Mouse (Mus musculus): Measurements from ENCODE around the gene C1qb.

C1qb gene

GRCm38 (mm10) chr4:136886101-136886500, at the start of gene C1qb:
TSS of gene C1qb (minus strand) at chr4:136886187.
- no peak for DNase-seq (ENCODE audit: low spot score)

- no peak for DNase-seq (ENCODE audit: low spot score)
Measured at GRCm38 (mm10) chr4:136934746-136935613, 49.0 kb upstream of the C1qb start.

- DNase-seq (ENCODE audit: low spot score), result no peak
Measured at GRCm38 (mm10) chr4:136930474-136930873, 44.5 kb upstream of the C1qb start.

DNA sequence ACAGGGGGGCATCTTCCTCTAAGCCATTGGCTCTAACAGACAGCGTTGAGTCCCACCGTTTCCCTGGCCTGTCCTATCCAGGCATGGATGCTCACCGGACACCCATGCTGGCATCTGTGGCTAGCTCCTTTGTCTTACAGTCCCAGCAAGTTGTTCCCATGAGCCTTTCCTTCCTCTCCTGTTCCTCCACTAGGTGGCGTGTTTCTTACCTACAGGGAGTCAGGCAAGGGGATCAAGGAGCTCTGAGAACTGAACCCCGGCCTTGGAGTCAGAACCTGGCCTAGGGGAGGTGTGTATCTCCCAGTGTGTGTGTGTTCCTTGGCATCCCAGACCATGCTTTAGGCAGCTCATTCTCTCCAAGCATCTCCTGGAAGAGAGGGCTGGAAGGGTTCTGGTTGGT, 42.9 kb upstream of the C1qb start:
- DNase-seq (ENCODE audit: low spot score), result no peak

- DNase-seq (ENCODE audit: low spot score), result no peak
Measured at GRCm38 (mm10) chr4:136925804-136926203, 39.8 kb upstream of the C1qb start.

DNA sequence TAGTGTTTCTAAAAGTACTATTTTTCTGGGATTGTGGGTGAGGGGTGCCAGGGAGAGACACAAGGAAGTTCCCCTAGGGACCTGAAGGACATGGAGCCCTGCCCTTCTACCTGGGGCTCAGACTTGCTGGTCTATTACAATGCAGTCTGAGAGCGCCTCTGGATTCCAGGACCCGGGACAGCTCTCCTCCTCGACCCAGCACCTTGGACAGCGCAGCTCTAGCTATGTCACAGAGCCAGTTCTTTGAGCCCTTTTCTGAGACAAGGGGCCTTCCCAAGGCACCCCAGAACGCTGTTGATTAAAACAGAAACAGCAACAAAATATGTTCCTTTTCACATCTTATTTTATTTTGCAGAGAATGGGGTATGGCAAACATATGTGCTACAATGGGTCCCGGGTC, 38.5 kb upstream of the C1qb start:
- DNase-seq (ENCODE audit: low spot score), result no peak

GRCm38 (mm10) chr4:136919526-136919925, 33.5 kb upstream of the C1qb start:
- DNase-seq (ENCODE audit: low spot score), result no peak

- no peak for DNase-seq (ENCODE audit: low spot score)
Measured at GRCm38 (mm10) chr4:136918834-136919233, 32.8 kb upstream of the C1qb start.

- no peak for DNase-seq (ENCODE audit: low spot score)
Measured at GRCm38 (mm10) chr4:136917165-136917524, 31.2 kb upstream of the C1qb start.

DNA sequence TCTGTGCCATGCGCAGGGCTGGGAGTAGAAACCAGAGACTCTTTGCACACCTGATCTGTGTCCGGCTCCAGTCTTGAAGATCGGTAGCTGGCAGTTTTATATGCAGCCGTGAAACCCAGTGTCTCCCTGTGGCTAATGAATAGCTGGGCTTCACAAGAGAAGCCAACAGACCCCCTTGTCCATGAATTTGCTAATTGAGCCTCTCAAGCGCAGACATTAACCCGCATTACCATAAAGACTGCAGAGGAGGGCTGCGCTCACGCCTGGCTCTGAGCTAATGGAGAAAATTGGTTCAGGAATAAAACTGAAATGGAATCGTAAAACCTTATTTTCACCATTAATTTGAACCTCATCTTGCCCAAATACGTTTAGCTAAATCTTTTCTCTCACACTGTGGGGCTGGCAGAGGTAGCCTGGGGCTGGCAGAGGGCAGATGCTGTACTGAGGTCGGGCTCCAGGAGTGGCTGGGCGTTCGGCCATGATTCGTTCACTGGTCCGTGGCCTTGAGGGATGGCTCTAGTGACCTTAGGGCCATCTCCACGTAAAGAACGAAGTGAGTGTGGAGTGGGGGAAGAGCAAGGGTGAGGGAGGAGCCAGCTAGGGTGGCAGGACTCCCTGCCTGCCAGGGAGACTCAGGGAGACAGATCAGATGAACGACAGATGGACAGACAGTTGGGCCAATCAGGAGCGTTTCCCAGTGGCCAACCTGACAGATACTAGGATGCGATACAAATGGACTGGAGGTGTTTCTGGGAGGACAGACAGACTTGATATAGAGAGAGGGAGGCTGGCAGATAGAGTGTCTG, 30.6 kb upstream of the C1qb start:
- no peak for DNase-seq (ENCODE audit: low spot score)

- no peak for DNase-seq (ENCODE audit: low spot score)
Measured at GRCm38 (mm10) chr4:136912841-136913240, 26.9 kb upstream of the C1qb start.

GRCm38 (mm10) chr4:136911804-136912203, 25.8 kb upstream of the C1qb start:
- DNase-seq (ENCODE audit: low spot score), result no peak

GRCm38 (mm10) chr4:136911211-136911646, 25.2 kb upstream of the C1qb start:
- DNase-seq (ENCODE audit: low spot score), result no peak

DNA sequence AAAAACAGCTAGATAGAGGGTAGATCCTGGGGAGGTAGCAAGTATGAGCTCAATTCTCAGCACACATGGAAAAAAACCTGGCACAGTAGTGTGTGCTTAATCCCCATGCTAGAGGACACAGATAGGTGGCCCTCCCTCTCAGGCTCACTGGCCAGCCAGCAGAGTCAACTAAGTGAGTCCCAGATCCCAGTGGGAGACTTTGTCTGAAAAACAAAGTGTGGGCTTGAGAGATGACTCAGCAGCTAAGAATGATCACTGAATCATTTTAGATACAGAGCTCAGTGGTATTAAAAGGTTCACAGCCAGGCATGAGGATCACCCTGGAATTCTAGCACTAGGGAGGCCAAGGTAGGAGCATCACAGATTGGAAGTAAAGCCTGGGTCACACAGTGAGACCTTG, 21.8 kb upstream of the C1qb start:
- no peak for DNase-seq (ENCODE audit: low spot score)

DNA sequence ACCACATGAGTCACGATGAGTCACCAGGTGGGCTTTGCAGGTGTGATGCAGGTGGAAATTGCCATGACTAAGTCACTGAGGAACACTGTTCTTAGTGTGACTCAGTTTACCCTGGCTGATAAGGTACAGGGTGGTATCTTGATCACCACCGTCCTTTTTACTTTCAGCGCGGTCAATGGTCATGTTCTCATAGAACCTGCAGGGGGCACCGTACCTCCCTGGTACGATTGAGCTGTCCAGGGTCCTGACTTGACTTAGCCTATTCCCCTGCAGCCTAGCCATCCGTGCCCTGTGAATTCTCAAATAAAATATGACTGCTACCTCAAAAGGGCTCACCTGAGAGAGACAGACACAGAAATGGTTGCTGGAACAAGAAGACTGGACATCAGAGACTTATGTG, 21.0 kb upstream of the C1qb start:
- DNase-seq (ENCODE audit: low spot score), result no peak

- no peak for DNase-seq (ENCODE audit: low spot score)
Measured at GRCm38 (mm10) chr4:136904767-136905539, 19.0 kb upstream of the C1qb start.

DNA sequence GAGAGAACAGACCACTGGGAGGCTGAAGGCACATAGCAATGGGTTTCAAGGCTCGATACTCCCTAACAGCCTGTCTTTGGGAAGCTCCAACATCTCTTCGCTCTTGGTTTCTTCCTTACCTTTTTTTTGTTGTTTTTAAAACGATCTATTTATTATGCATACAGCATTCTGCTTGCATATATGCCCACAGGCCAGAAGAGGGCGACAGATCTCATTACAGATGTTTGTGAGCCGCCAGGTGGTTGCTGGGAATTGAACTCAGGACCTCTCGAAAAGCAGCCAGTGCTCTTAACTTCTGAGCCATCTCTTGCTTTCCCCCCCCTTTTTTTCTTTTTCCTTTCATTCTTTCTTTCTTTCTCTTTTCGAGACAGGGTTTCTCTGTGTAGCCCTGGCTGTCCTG, 13.2 kb upstream of the C1qb start:
- no peak for DNase-seq (ENCODE audit: low spot score)

- no peak for DNase-seq (ENCODE audit: low spot score)
Measured at GRCm38 (mm10) chr4:136898637-136899036, 12.7 kb upstream of the C1qb start, which contains the start of gene C1qa. TSS of gene C1qa (minus strand) at chr4:136898803.

DNA sequence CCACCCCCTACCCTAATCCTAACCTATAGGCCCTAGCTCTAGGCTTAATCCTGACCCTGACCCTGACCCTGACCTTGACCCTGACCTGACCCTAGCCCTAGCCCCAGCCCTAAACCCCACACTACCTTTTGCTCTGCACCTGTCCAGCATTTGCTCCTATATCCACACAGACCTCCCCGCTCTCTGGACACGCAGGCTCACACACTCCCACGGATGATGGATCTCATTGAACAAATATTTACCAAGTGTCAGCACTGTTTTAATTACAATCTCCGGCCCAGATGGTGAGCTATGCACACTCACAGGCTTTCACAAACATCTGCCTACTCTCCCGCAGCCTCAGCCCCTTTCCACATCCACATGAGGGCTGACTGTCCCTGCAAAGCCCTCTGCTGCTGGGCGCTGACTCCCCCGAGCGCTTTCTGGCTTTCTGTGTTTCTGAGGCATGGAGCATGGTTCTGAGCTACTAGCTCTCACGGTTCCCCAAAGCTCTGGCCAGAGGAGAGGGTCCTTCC, 12.2 kb upstream of the C1qb start:
- DNase-seq (ENCODE audit: low spot score), result no peak

DNA sequence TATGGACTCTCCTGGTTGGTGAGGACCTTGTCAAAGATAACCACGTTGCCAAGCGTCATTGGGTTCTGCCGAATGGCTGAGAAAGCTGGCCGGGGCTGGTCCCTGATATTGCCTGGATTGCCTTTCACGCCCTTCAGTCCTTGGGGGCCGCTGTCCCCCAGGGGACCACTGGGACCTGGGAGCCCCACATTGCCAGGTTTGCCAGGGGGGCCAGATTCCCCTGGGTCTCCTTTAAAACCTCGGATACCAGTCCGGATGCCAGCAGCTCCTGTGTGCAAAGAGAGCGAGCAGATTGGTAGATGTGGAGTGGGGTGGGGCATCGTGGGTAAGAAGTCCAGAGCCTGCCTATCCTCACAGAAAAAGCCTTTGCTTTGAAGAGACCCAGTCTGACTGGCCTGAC, 10.5 kb upstream of the C1qb start:
- no peak for DNase-seq (ENCODE audit: low spot score)

DNA sequence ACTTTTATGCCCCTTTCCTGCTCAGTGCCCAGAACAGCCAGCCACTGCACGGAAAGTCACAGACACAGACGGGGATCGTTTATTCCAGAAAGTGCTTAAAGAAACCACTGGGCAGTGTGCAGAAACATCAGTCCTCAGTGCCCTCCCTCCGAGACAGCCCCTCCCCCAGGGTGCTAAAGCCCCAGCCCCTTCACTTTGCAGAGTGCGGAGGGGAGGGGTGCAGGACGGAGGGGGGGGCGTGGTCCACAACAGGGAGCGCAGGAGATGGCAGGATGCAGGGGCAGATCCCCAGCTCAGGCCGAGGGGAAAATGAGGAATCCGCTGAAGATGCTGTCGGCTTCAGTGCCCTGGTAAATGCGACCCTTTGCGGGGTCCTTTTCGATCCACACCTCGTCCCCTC, 9.9 kb upstream of the C1qb start:
- DNase-seq (ENCODE audit: low spot score), result no peak

DNA sequence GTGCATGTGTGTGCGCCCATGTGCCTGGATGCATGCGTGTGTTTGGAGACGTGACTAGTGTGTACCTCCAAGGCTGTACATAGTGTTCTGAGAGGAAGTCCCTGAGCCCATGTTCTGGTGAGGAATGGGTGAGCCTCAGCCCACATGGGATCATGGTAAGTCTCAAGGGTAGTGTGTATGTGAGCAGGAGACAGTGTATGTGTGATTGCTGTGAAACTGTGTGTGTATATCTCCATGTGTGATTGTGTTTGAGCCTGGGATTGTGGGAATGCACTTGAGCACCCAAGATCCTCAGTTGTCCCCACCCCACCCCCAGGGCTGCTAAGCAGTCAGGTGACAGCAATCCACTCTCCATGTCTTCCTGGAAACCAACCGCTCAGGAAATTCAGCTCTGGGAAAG, 8.8 kb upstream of the C1qb start:
- no peak for DNase-seq (ENCODE audit: low spot score)

Measured in left cerebral cortex, adult 11 months (tissue).